Mouse (Mus musculus) hindbrain, embryonic 14.5 days (tissue): ENCODE measurements around the gene Egln2. TPM values are rescaled to one million over a fixed set of nuclear protein-coding genes. Genes with fewer than 3 reads are reported as not detected.

Source experiments
- microRNA counts: library from miRNA; unstranded; fragments of <30 nt; microRNA quantifications from one replicate; lab custom pipeline; 2016
- microRNA-seq: library from miRNA; unstranded; fragments of <30 nt; microRNA quantifications from one replicate; pipeline ENCODE4, GENCODE M21; 2016
- polyA plus RNA-seq: library from polyadenylated mRNA; unstranded; fragments of >200 nt; fragmentation: Nextera tagmentation; extraction: Ambion mirVana; gene quantifications from 2 replicates; pipeline ENCODE4 v1.2.1, GENCODE M21; 2014

Egln2 gene
- polyA plus RNA-seq, 1 experiment from 2014 or later = 55.3 TPM

MicroRNAs encoded within 50 kb of the gene (microRNA counts, 519-probe panel; counts per million panel counts)
- not detected for microRNA mmu-miR-1191 (lab: Ali Mortazavi, UCI)

Small RNA genes lying within 50 kb of the gene (microRNA-seq; reads per million reads assigned to microRNA genes)
- gene Mir1191 (1.1 reads per million), gene Mir3101 (0.97 reads per million)

Other genes starting within 250 kb of the Egln2 start
- not detected in 2 replicates for gene Cyp2a22, start 227.4 kb downstream of the Egln2 start, polyA plus RNA-seq
- not detected in 2 replicates for gene Cyp2a12, start 137.7 kb downstream of the Egln2 start, polyA plus RNA-seq
- gene Cyp2f2, start 46.9 kb downstream of the Egln2 start, polyA plus RNA-seq = not detected in 2 replicates
- 0.17 and 0.19 TPM in 2 replicates for gene Cyp2t4, start 13.1 kb downstream of the Egln2 start, polyA plus RNA-seq
- gene Rab4b, start 12.1 kb upstream of the Egln2 start, polyA plus RNA-seq = 91.3 and 102 TPM in 2 replicates
- not detected in 2 replicates for gene Gm21983, start 14.3 kb upstream of the Egln2 start, polyA plus RNA-seq
- gene Mia, start 14.4 kb upstream of the Egln2 start, polyA plus RNA-seq = 24.6 and 28.5 TPM in 2 replicates
- gene BC024978, start 29.0 kb upstream of the Egln2 start, polyA plus RNA-seq = 3.4 and 3.5 TPM in 2 replicates
- gene Snrpa, start 29.5 kb upstream of the Egln2 start, polyA plus RNA-seq = 192 and 195 TPM in 2 replicates
- gene Itpkc, start 61.9 kb upstream of the Egln2 start, polyA plus RNA-seq = 6.5 and 8.7 TPM in 2 replicates
- 17.4 and 17.8 TPM in 2 replicates for gene Coq8b, start 66.2 kb upstream of the Egln2 start, polyA plus RNA-seq
- 36.2 and 39.2 TPM in 2 replicates for gene Numbl, start 91.6 kb upstream of the Egln2 start, polyA plus RNA-seq
- 10.4 TPM in 2 replicates for gene Ltbp4, start 170.9 kb upstream of the Egln2 start, polyA plus RNA-seq
- gene Shkbp1, start 189.2 kb upstream of the Egln2 start, polyA plus RNA-seq = 30.6 and 34.6 TPM in 2 replicates
- gene Gm20479, start 190.6 kb upstream of the Egln2 start, polyA plus RNA-seq = not detected in 2 replicates